Mouse (Mus musculus) testis, adult 2 months (tissue): ENCODE data around the gene Trpt1.
A peak's percentile ranks its signal among the peaks of the same experiment; 100 is the strongest.

ENCODE experiments used
- CTCF ChIP-seq: fragments of 200-500 bp; IDR thresholded peaks from 2 replicates; pipeline ENCODE4 v1.5.1; 2012; ENCODE audit warnings: low read depth, mild to moderate bottlenecking, inconsistent platforms, low read length, moderate library complexity; ENCODE audit not compliant: control insufficient read depth, insufficient read depth, insufficient replicate concordance
- POLR2A ChIP-seq: fragments of 200-500 bp; IDR thresholded peaks from 2 replicates; pipeline ENCODE4 v1.6.1; 2012; ENCODE audit warnings: low read depth, mild to moderate bottlenecking, inconsistent platforms, low read length, moderate library complexity; ENCODE audit not compliant: control insufficient read depth

DNA sequence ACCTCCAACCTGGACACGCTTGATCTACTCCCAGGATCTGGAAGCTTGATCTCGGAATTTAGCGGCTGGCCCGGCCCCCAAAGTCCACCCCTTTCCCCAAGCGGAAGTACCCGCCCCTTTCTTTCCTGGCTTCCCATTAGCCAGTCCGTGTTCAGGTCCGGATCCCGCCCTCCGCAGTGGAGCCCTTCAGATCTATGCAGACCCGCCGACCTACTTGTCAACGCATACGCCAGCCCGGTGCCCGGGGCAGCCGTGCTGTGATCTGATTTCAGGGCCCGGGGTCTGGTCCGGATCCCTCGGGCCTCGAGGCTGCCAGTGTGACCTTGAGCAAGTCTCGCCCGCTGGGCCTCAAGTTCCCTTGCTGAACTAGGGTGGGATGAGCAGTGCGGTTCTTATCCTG lies at the start of gene Trpt1, which contains the start of gene Nudt22:
- no peak for TF ChIP-seq CTCF
- peak; percentile 51; the same call in 1 of the 2 replicates for TF ChIP-seq POLR2A
